Mouse (Mus musculus) NIH3T3 (cell line): Measurements from ENCODE around the gene Anapc2.

Experiments
- DNase-seq: peaks from one replicate; pipeline ENCODE4 v3.0.0-alpha.2; 2012; ENCODE audit warnings: low read depth

Anapc2 gene

GRCm38 (mm10) chr2:25303931-25304656, 31.8 kb downstream of the Anapc2 start:
- DNase-seq = no peak

- no peak for DNase-seq
Observed at GRCm38 (mm10) chr2:25304657-25305541, 32.6 kb downstream of the Anapc2 start.

- no peak for DNase-seq
Observed at GRCm38 (mm10) chr2:25305587-25306359, 33.5 kb downstream of the Anapc2 start.

- no peak for DNase-seq
Observed at GRCm38 (mm10) chr2:25310180-25310579, 37.9 kb downstream of the Anapc2 start.

- DNase-seq = no peak
Observed at GRCm38 (mm10) chr2:25310969-25311368, 38.7 kb downstream of the Anapc2 start.

GRCm38 (mm10) chr2:25311491-25311891, 39.2 kb downstream of the Anapc2 start:
- DNase-seq = no peak

GRCm38 (mm10) chr2:25318119-25318966, 46.1 kb downstream of the Anapc2 start:
- DNase-seq = no peak

GRCm38 (mm10) chr2:25318971-25319773, 46.9 kb downstream of the Anapc2 start, which contains the start of gene Grin1:
TSS of gene Grin1 (minus strand) at chr2:25319187.
- no peak for DNase-seq

GRCm38 (mm10) chr2:25320084-25320483, 47.8 kb downstream of the Anapc2 start:
- DNase-seq = no peak

- DNase-seq = no peak
Observed at GRCm38 (mm10) chr2:25326036-25326435, 53.8 kb downstream of the Anapc2 start.

- peak; percentile 75 for DNase-seq
Observed at GRCm38 (mm10) chr2:25328440-25328839, 56.2 kb downstream of the Anapc2 start.

- peak; percentile 37 for DNase-seq
Observed at GRCm38 (mm10) chr2:25331470-25331869, 59.2 kb downstream of the Anapc2 start.

GRCm38 (mm10) chr2:25332286-25333160, 60.2 kb downstream of the Anapc2 start, which contains the start of gene Man1b1:
TSS of gene Man1b1 (plus strand) at chr2:25332338.
- DNase-seq = peak; percentile 100

GRCm38 (mm10) chr2:25333569-25333968, 61.3 kb downstream of the Anapc2 start:
- no peak for DNase-seq
